Mouse (Mus musculus): ENCODE data around the gene Rgs9. TPM values are rescaled to one million over a fixed set of nuclear protein-coding genes. Genes with fewer than 3 reads are reported as not detected.

Rgs9 gene
- polyA plus RNA-seq, 1 experiment from 2014 or later: 3.6 TPM

DNA sequence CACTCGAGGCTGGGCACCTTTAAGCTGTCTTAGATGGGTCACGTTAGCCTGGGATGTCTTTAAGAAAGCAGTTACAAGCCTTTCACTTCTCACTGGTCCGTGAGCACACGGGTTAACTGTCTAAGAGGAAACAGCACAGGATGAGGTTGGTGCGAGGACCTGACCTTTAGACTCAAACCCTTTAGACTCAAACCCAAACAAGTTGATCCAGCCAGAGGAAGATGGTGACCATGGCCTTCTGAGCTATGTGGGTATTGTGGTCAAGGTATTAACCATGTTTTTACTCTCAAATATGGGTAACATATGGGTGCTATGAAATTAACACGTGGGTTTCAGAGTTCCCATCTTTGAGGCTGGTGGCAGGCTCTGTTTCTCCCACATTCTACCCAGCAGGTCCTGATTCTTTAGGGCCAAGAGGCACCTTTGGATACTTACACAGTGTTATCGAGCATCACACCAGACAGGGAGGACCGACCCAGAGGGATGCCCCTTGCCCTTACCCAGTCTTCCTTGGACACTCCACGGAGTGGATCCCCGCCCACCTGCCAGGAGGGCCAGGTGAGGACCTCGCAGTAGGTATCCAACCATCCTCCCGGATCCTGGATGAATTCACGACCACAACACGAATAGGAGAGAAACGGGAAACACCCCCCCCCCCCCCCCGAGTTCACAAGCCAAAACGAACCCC is 32.9 kb upstream of the Rgs9 start:
- H3K4me2 ChIP-seq (replicated peaks): peak overlapping the region; percentile 57
- WGBS: 37% methylated on average over 16 of the region's 17 CpGs
- no peak overlapping the region for H3K4me3 ChIP-seq (replicated peaks)
- no peaks in the 10 kb centered on the region for H3K9me3 ChIP-seq
- H3K9ac ChIP-seq: no peak overlapping the region
- no peak overlapping the region for H3K27ac ChIP-seq
- H3K27me3 ChIP-seq (replicated peaks): no peaks in the 10 kb centered on the region
- H3K4me1 ChIP-seq (replicated peaks): no peaks in the 10 kb centered on the region
- H3K36me3 ChIP-seq: no peaks in the 10 kb centered on the region
- peak; percentile 73 for ATAC-seq

DNA sequence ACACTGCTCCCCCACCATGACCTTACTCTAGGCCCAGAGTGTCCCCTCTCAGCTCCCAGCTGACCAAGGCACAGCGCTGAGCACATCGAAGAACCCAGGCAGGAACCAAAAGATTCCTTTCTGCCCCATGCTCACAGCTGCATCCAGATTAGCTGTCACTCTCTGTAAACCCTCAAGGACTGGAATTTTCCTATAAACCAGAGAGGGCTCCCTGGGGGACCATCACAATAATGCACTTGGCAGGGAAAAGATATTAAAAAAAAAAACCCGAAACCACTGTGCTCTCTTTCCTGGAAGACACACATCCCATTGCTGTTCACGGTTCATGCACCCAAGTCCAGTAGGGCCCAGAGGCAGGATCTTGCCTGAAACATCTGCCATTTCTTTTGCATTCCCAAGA is 31.4 kb upstream of the Rgs9 start:
- WGBS: 55% methylated on average over 4 of the region's 4 CpGs
- no peak for ATAC-seq

GRCm38 (mm10) chr11:109327952-109328351 is 30.0 kb upstream of the Rgs9 start:
- Histone ChIP-seq H3K27me3 (replicated peaks) (no peaks in the 10 kb centered on the region), H3K4me3 (replicated peaks) (no peak overlapping the region), H3K4me1 (replicated peaks) (no peaks in the 10 kb centered on the region), H3K4me2 (replicated peaks) (no peak overlapping the region), H3K27ac (no peak overlapping the region), H3K9ac (no peak overlapping the region), H3K9me3 (no peaks in the 10 kb centered on the region), H3K36me3 (no peaks in the 10 kb centered on the region)
- ATAC-seq: no peak
- WGBS: 78% methylated on average over 10 of the region's 10 CpGs

More for the DNA sequence above, 31.4 kb upstream of the Rgs9 start:
- Histone ChIP-seq H3K9me3 (no peaks in the 10 kb centered on the region), H3K36me3 (no peaks in the 10 kb centered on the region), H3K4me2 (replicated peaks) (no peak overlapping the region), H3K27me3 (replicated peaks) (no peaks in the 10 kb centered on the region), H3K9ac (no peak overlapping the region), H3K27ac (no peak overlapping the region), H3K4me3 (replicated peaks) (no peak overlapping the region), H3K4me1 (replicated peaks) (no peaks in the 10 kb centered on the region)

- 45% methylated on average over 3 of the region's 3 CpGs for WGBS
- no peak overlapping the region for H3K27ac ChIP-seq
- ATAC-seq: no peak
Measured at GRCm38 (mm10) chr11:109327381-109327780, 29.5 kb upstream of the Rgs9 start.

DNA sequence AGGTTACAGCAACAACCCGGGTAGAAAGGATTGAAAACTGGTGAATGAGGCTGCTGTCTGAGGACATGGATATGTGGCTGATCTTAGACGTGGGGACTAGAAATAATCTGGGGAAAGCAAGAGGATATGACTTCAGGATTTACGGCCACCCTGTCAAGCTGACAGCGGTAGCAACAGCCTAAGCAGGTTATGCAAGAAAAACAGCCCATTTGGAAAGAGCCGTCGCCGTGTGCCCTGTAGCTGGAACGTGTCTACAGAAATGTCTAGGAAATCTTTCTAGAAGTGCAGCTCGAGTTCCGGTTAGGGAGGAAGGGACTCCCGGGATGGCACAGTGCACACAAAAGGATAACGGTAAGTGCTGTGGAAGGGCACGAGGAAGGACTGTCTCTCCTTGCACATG is 28.3 kb upstream of the Rgs9 start:
- no peaks in the 10 kb centered on the region for H3K9me3 ChIP-seq
- H3K4me3 ChIP-seq (replicated peaks): no peak overlapping the region
- H3K4me2 ChIP-seq (replicated peaks): no peak overlapping the region
- H3K36me3 ChIP-seq: no peaks in the 10 kb centered on the region
- no peak overlapping the region for H3K9ac ChIP-seq
- H3K27me3 ChIP-seq (replicated peaks): no peaks in the 10 kb centered on the region
- no peak overlapping the region for H3K27ac ChIP-seq
- no peak for ATAC-seq
- no peaks in the 10 kb centered on the region for H3K4me1 ChIP-seq (replicated peaks)
- 50% methylated on average over 13 of the region's 13 CpGs for WGBS

More at GRCm38 (mm10) chr11:109327381-109327780, 29.5 kb upstream of the Rgs9 start:
- Histone ChIP-seq H3K9ac (no peak overlapping the region), H3K4me1 (replicated peaks) (no peaks in the 10 kb centered on the region), H3K27me3 (replicated peaks) (no peaks in the 10 kb centered on the region), H3K4me3 (replicated peaks) (no peak overlapping the region), H3K9me3 (no peaks in the 10 kb centered on the region), H3K36me3 (no peaks in the 10 kb centered on the region), H3K4me2 (replicated peaks) (no peak overlapping the region)

DNA sequence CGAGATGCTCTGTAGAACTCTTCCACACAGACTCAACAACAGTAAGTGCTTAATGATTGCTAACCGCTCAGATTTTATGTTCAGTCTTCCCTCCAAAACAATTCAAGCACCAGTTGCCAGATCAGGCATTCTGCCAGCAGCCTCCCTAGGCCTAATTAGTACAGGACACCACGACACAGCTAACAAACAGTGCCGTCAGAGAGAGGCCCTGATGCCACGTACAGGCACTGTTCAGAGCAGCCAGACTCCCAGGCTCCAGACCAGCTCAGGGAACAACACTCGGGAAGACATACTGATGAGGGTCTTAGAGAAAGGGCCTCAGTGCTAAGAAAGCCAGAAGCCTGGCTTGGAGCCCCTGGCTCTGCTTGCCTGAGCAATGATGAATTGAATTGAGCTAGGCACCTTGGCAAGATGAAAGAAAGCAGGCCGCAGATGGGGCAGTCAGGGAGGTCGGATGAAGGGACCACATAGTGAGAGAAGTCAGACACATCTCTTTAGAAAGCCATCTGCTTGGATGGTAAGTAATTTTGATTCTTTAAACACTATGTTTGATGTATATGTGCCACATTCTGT is 22.5 kb upstream of the Rgs9 start:
- Histone ChIP-seq H3K4me1 (replicated peaks) (peaks cover 3% of the 10 kb centered on the region; the same call in 1 of the 2 replicates), H3K27ac (peak overlapping the region; percentile 32; the same call in 1 of the 2 replicates), H3K4me2 (replicated peaks) (no peak overlapping the region), H3K27me3 (replicated peaks) (no peaks in the 10 kb centered on the region; the same call in 1 of the 2 replicates), H3K36me3 (no peaks in the 10 kb centered on the region), H3K4me3 (replicated peaks) (no peak overlapping the region), H3K9me3 (no peaks in the 10 kb centered on the region), H3K9ac (no peak overlapping the region)
- ATAC-seq: peak; percentile 69
- 40% methylated on average over 8 of the region's 8 CpGs for WGBS

DNA sequence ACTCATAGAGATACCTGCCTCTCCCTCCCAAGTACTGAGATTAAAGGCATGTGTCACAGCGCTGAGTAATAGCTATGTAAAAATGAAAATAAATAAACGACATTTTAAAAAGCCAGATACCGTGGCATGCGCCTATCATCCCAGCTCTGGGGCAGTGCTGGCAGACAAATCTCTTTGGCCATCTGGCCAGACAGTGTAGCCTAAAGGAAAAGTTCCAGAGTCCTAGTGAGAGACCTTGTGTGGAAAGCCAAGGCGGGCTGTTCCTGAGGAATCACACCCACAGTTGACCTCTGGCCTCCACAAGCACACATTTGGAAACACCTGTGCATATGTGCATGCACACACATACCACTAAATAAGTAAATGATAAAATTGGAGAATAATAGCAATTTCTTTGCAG is 22.0 kb upstream of the Rgs9 start:
- Histone ChIP-seq H3K4me2 (replicated peaks) (no peak overlapping the region), H3K4me3 (replicated peaks) (no peak overlapping the region), H3K4me1 (replicated peaks) (peaks cover 3% of the 10 kb centered on the region; the same call in 1 of the 2 replicates), H3K36me3 (no peaks in the 10 kb centered on the region), H3K27me3 (replicated peaks) (peaks cover 3% of the 10 kb centered on the region; the same call in 1 of the 2 replicates), H3K9me3 (no peaks in the 10 kb centered on the region), H3K9ac (no peak overlapping the region), H3K27ac (peak overlapping the region; percentile 32; the same call in 1 of the 2 replicates)
- WGBS: 72% methylated on average over 5 of the region's 5 CpGs
- no peak for ATAC-seq

DNA sequence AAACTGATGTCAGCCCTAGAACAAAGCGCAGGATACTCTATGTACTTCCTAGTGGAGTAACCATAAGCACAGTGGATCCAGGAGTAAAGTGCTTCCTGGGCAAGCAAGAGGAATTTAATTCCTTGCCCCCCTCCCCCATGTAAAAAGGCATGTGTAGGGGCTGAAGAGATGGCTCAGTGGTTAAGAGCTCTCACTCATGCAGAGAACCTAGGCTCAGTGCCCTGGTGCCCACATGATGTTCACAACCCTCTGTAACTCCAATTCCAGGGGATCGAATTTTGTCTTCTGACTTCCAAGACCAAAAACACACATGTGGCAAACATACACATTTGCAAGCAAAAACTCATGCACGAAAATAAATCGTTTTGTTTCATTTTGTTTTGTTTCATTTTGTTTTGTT is 21.5 kb upstream of the Rgs9 start:
- no peak overlapping the region for H3K4me2 ChIP-seq (replicated peaks)
- H3K9ac ChIP-seq: no peak overlapping the region
- no peak overlapping the region for H3K27ac ChIP-seq
- WGBS: 89% methylated on average over 4 of the region's 4 CpGs
- H3K9me3 ChIP-seq: no peaks in the 10 kb centered on the region
- peaks cover 3% of the 10 kb centered on the region; the same call in 1 of the 2 replicates for H3K4me1 ChIP-seq (replicated peaks)
- H3K36me3 ChIP-seq: no peaks in the 10 kb centered on the region
- no peak overlapping the region for H3K4me3 ChIP-seq (replicated peaks)
- ATAC-seq: no peak
- H3K27me3 ChIP-seq (replicated peaks): peaks cover 3% of the 10 kb centered on the region; the same call in 1 of the 2 replicates

DNA sequence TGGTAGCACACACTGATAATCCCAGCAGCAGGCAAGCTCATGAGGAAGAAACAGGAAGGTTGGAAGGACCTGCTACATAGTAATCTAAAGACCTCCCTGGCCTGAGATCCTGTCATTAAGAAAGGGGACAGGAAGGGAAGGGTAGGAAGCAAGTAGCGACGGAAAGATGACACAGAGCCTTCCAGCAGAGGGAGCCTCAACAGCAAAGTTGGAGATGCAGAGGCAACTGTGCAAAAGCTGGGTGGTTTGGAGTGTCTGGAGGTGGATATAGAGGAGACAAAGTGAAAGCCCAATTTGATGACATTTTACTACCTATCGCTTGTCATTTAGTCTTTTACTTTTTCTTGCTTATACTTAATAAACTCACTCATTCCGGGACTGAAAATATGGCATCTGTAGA is 19.0 kb upstream of the Rgs9 start:
- no peak for ATAC-seq
- no peaks in the 10 kb centered on the region for H3K36me3 ChIP-seq
- H3K4me3 ChIP-seq (replicated peaks): no peak overlapping the region
- H3K4me2 ChIP-seq (replicated peaks): no peak overlapping the region
- peaks cover 3% of the 10 kb centered on the region; the same call in 1 of the 2 replicates for H3K27me3 ChIP-seq (replicated peaks)
- no peak overlapping the region for H3K27ac ChIP-seq
- H3K9me3 ChIP-seq: no peaks in the 10 kb centered on the region
- H3K4me1 ChIP-seq (replicated peaks): peaks cover 3% of the 10 kb centered on the region; the same call in 1 of the 2 replicates
- no peak overlapping the region for H3K9ac ChIP-seq
- WGBS: 44% methylated on average over 4 of the region's 4 CpGs

DNA sequence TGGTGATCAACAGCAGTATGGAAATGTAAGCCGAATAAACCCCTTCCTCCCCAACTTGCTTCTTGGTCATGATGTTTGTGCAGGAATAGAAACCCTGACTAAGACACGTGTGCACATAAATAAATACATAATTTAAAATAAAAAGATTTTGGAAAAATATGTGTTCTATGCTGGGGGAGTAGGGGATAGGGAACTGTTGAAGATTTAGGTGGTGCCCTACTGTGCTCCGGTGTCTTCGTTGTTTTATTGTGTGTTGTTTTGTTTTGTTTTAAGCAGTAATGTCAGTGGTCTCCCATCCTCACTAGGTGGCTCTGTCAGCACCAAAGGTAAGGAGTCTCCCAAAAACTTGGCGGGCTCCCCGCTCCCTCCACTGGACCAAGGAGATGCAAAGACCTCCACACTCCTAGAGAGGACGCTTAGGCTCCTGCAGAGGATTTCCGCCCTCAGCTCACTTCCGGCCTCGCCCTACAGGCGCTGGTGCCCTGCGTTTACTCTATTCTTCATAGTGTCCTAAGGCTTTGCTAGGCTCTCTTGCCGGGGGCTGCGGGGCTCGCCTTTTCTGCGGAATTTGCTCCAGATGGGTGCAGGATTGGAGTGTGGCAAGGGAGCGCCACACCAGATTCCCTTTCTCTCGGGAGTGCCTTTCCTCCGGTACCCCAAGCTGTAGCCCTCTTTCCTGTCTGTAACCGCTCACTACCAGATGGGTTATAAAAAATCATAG is 14.1 kb upstream of the Rgs9 start:
- no peaks in the 10 kb centered on the region for H3K36me3 ChIP-seq
- peaks cover 3% of the 10 kb centered on the region; the same call in 1 of the 2 replicates for H3K27me3 ChIP-seq (replicated peaks)
- H3K4me3 ChIP-seq (replicated peaks): peak overlapping the region; percentile 59
- peak overlapping the region; percentile 69 for H3K4me2 ChIP-seq (replicated peaks)
- H3K4me1 ChIP-seq (replicated peaks): no peaks in the 10 kb centered on the region
- no peak overlapping the region for H3K27ac ChIP-seq
- H3K9ac ChIP-seq: peak overlapping the region; percentile 64
- 12% methylated on average over 20 of the region's 20 CpGs for WGBS
- no peaks in the 10 kb centered on the region for H3K9me3 ChIP-seq
- peak; percentile 95 for ATAC-seq

GRCm38 (mm10) chr11:109305680-109306079 is 7.8 kb upstream of the Rgs9 start:
- 76% methylated on average over 5 of the region's 5 CpGs for WGBS
- Histone ChIP-seq H3K36me3 (no peaks in the 10 kb centered on the region), H3K4me1 (replicated peaks) (no peaks in the 10 kb centered on the region), H3K4me2 (replicated peaks) (no peak overlapping the region), H3K9me3 (no peaks in the 10 kb centered on the region), H3K27ac (no peak overlapping the region), H3K9ac (no peak overlapping the region), H3K27me3 (replicated peaks) (no peaks in the 10 kb centered on the region), H3K4me3 (replicated peaks) (no peak overlapping the region)
- ATAC-seq: no peak

- no peak overlapping the region for H3K9ac ChIP-seq
- H3K4me3 ChIP-seq (replicated peaks): no peak overlapping the region
- no peaks in the 10 kb centered on the region for H3K36me3 ChIP-seq
- 47% methylated on average over 4 of the region's 4 CpGs for WGBS
- H3K4me1 ChIP-seq (replicated peaks): no peaks in the 10 kb centered on the region; the same call in 1 of the 2 replicates
- no peaks in the 10 kb centered on the region for H3K9me3 ChIP-seq
- ATAC-seq: no peak
- H3K4me2 ChIP-seq (replicated peaks): no peak overlapping the region
- no peaks in the 10 kb centered on the region for H3K27me3 ChIP-seq (replicated peaks)
- no peak overlapping the region for H3K27ac ChIP-seq
Measured at GRCm38 (mm10) chr11:109302338-109302737, 4.4 kb upstream of the Rgs9 start.

Data from intestine, embryonic 15.5 days (tissue).